Mouse (Mus musculus) left cerebral cortex, adult 18-20 months (tissue): ENCODE results near the gene Hrh3. TPM values are rescaled to one million over a fixed set of nuclear protein-coding genes. Genes with fewer than 3 reads are reported as not detected.

Source experiments
- DNase-seq, 2 experiments: peaks; one replicate each; pipeline ENCODE4 v3.0.0; 2021 to 2022; ENCODE audit warnings: low spot score in 2 of 2, mixed read lengths in 1 of 2
- total RNA-seq, 2 experiments: library from RNA; stranded (reverse); gene quantifications; 2 replicates each; pipeline ENCODE4 v1.2.3; 2021

Hrh3 gene
- total RNA-seq, 2 experiments from 2014 or later = 87.6 to 114 TPM

DNA sequence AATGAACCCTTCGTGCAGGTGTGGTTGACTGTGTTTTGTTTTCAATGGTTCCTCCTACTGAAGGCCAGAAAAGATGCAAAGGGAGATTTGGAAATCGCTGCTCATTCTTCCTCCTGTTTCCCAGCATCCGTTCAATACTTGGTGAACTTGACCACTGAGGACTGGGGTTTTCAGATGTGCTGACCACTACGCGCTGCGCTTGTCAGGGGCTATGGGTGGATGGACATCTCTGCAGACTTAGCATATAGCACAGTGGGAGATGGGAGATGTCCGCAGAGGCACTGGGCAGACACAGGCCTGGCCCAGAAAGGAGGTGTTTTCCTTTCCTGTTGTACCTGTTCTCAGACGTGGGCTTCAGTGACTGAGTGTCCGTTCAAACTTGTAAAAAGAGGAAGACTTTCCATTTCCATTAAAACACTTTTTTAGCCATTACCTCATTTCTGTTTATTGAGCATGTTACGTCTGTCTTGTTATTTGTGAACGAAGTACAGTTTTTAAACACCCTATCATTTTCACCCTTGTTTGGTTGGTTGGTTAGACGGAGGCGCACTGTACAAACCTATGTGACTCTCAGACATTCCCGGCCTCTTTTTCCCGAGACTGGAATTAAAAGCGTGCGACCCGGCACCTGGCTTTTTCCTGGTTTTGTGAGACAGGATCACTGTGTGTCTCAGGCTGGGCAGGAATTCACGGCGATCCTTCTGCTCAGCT, 34.4 kb downstream of the Hrh3 start:
- DNase-seq = no peak

DNA sequence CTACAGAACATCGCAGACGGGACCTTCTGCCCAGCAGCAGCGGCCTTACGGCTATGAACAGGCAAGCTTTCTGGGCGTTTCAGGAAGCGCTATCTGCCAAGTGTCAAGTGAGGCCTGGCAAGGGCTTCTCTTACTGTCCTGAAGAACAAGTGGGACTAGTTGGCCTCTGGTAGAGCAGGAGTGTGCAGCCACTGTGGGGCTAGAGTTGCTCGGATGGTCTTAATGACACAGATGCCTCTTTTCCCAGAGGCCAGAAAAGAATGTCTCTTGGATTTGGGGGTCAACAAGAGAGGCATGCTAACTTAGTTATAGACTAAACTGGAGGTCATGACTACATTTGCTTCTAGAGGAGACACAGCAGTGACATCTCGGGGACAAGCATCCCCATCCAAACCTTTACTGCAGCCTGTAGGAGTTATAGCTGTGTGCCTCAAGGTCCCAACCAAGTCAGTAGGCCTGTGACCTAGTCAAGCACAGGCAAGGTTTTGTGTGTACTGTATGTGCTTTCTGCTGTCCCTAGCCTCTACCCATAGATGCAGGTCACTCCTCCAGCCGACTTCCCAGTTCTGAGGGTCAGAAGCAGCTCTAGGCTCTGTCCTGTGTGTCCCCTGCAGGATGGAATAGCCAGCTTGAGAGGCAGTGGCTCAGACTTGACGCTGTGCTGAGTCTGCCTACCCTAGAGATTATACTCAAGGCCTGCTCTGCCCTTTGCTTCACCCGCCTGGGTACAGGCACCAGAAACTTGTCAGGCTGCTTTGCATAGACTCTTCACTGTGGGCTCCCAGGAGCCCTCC, 40.8 kb downstream of the Hrh3 start:
- DNase-seq = no peak

DNA sequence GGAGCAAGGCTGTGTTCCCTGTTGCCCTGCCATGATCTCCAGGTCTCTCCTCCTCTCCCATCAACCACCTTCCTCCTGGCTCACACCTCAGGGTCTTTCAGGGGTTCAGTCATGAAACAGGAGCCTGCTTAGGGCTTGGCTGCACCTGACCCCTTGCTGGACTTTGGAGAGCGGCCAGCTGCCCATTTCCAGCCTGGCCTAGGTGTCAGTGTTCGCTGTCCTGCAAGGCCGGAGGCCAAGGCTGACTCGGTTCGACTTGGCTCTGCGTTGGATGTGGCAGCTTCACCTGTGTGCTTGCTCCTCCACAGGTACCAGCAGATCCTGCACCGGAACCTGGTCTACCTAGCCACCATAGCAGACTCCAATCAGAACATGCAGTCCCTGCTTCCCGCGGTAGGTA, 51.3 kb downstream of the Hrh3 start:
- DNase-seq = no peak

DNA sequence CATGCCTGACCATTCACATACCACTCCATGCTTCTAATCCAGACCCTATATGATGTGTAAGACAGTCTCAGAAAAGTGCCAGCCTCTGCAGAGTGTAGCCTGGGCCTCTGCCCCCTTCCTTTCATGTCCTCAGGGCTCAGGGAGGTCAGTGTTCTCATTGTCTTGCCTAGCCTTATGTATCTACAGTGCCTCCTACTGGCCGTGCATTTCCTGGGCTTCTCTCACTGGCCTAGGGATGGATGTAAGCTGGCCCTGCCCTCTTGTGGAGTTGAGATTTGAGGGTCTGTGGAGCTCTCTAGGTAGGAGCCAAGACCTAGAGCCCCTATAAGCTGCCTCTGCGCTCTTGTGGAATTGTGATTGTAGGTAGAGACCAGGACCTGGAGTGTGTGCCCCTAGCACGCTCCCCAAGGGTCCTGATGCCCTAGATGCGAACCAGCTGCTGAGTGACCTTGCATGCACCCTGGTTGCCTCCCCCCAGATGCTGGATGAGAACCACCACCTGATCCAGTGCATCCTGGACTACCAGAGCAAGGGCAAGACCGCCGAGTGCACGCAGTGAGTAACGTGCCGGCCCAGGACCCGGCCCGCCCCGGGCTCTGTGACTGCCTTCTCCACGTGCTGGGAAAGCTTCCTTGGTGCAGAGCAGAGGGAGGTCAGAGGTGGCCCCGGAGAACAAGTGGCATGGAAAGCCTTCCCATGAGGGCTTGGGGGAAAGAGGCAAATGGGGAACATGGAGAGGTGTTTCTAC, 52.1 kb downstream of the Hrh3 start:
- no peak for DNase-seq

DNA sequence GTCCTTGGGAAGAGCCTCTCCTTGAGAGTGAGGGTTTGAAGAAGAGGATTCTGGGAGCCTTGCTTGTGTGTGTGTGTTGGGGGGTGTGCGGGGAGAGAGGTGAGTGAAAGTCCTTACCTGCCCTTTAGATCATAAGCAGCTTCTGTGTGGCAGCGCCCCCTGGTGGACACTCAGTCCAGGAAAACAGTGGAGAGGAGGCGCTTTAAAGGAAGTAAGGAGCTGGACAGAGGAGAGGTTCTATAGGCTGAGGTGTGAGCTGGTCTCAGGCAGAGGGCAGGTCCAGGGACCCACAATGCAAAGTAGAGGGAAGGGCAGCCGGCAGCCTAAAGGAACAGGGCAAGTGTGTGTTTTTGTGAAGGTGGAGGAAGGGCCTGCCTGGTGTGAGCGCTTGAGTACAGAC, 53.3 kb downstream of the Hrh3 start:
- DNase-seq = peak; percentile 83 to 90

Other genes with a start within 250 kb of the Hrh3 start
- gene Taf4, start 127.8 kb downstream of the Hrh3 start, total RNA-seq = 10 to 100 TPM; 20.5 to 21.6 TPM
- 100 to 1,000 TPM; 104 to 106 TPM for gene Lsm14b, start 79.5 kb downstream of the Hrh3 start, total RNA-seq
- 100 to 1,000 TPM; 169 to 172 TPM for gene Psma7, start 62.1 kb downstream of the Hrh3 start, total RNA-seq
- 10 to 100 TPM; 40.2 to 41.9 TPM for gene Ss18l1, start 62.0 kb downstream of the Hrh3 start, total RNA-seq
- gene Mtg2, start 33.9 kb downstream of the Hrh3 start, total RNA-seq = 10 to 100 TPM; 13.7 to 17.5 TPM
- gene Osbpl2, start 14.8 kb upstream of the Hrh3 start, total RNA-seq = 10 to 100 TPM; 49.1 to 54.1 TPM
- 100 to 1,000 TPM; 106 to 111 TPM for gene Adrm1, start 67.0 kb upstream of the Hrh3 start, total RNA-seq
- gene Lama5, start 121.4 kb upstream of the Hrh3 start, total RNA-seq = 10 to 100 TPM in 1 of 2 experiments, 1 to 10 TPM in 1; 8.2 to 11.2 TPM
- 100 to 1,000 TPM; 728 to 804 TPM for gene Rps21, start 152.9 kb upstream of the Hrh3 start, total RNA-seq
- 10 to 100 TPM; 30.5 to 33.7 TPM for gene Cables2, start 169.0 kb upstream of the Hrh3 start, total RNA-seq
- gene Rbbp8nl, start 185.4 kb upstream of the Hrh3 start, total RNA-seq = not detected
- gene Gata5, start 230.2 kb upstream of the Hrh3 start, total RNA-seq = not detected